Comparison of ENCODE assay signal across 19 mouse cellular contexts in the genomic region with DNA sequence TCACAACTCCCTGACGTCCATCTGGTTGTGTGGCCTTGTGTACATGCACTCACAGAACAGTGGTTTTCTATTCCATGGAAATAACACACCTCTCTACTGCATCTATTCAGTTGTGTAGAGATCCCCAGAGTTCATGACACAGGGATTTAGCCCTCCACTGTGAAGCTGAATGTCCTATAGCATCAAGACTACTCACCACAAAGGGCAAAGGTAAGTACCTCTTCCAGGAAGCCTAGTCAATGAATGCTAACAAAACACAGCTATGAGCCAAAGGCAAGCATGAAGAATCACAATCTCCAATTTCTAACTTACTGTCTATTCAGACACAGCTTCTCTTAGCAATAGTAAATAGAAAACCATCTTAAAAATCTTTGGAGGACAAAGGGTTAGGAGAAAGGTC. TPM values are rescaled to one million over a fixed set of nuclear protein-coding genes. Genes with fewer than 3 reads are reported as not detected.
DNase-seq lines count a peak whose midpoint lies in the region; ATAC-seq and TF ChIP-seq lines count a peak whose summit lies in the region.
"Had no signal": no experiment of that assay in that cellular context is flagged by ENCODE, and none has a peak within 500 bp of the region (broad histone marks: within the 10 kb centered on the region; RNA-seq: fewer than 3 reads in every experiment).

No protein-coding gene starts in this region.

- H3K9me3 ChIP-seq in kidney, embryonic 14.5 days (ENCODE audit: control insufficient read depth, low read length) = no peaks in the 10 kb centered on the region
- H3K9me3 ChIP-seq in liver, embryonic 16.5 days (replicated peaks; ENCODE audit: control insufficient read depth, low read length) = no peaks in the 10 kb centered on the region
- no peaks in the 10 kb centered on the region for H3K9me3 ChIP-seq in liver, embryonic 11.5 days (ENCODE audit: control insufficient read depth, low read length)
- H3K9me3 ChIP-seq: embryonic facial prominence, embryonic 12.5 days; forebrain, embryonic 15.5 days; heart, embryonic 15.5 days had no signal

- peaks cover 35% of the 10 kb centered on the region for H3K4me1 ChIP-seq in kidney, adult 2 months (ENCODE audit: control insufficient read depth, insufficient read depth, low read length)
- H3K4me1 ChIP-seq in kidney, embryonic 14.5 days (ENCODE audit: control insufficient read depth, insufficient read depth, low read length) = no peaks in the 10 kb centered on the region
- H3K4me1 ChIP-seq in liver, embryonic 16.5 days (ENCODE audit: control insufficient read depth, low read depth, low read length) = no peaks in the 10 kb centered on the region; the same call in none of the 2 replicates
- no peaks in the 10 kb centered on the region for H3K4me1 ChIP-seq in liver, embryonic 11.5 days (replicated peaks; ENCODE audit: control insufficient read depth, insufficient read depth, low read length)
- H3K4me1 ChIP-seq: embryonic facial prominence, embryonic 12.5 days; forebrain, embryonic 15.5 days; heart, embryonic 15.5 days had no signal

- H3K4me2 ChIP-seq in kidney, embryonic 14.5 days (replicated peaks; ENCODE audit: low read depth, low read length) = no peak overlapping the region
- no peak overlapping the region for H3K4me2 ChIP-seq in liver, embryonic 16.5 days (ENCODE audit: low read depth, low read length)
- H3K4me2 ChIP-seq in liver, embryonic 11.5 days = no peak overlapping the region
- H3K4me2 ChIP-seq: embryonic facial prominence, embryonic 12.5 days; forebrain, embryonic 15.5 days; heart, embryonic 11.5 days; heart, embryonic 15.5 days had no signal

- no peak overlapping the region for H3K4me3 ChIP-seq in kidney, adult 2 months (ENCODE audit: insufficient read depth, low read depth, low read length)
- H3K4me3 ChIP-seq in kidney, embryonic 14.5 days (ENCODE audit: low read length) = no peak overlapping the region
- H3K4me3 ChIP-seq in liver, embryonic 16.5 days (ENCODE audit: low read depth, low read length) = no peak overlapping the region
- no peak overlapping the region for H3K4me3 ChIP-seq in liver, embryonic 11.5 days (ENCODE audit: low read depth, low read length)
- H3K4me3 ChIP-seq: embryonic facial prominence, embryonic 12.5 days; forebrain, embryonic 15.5 days; heart, adult 2 months; heart, embryonic 15.5 days had no signal

- H3K36me3 ChIP-seq in kidney, adult 2 months (ENCODE audit: control insufficient read depth, insufficient read depth, low read length) = no peaks in the 10 kb centered on the region; the same call in 1 of the 2 replicates
- no peaks in the 10 kb centered on the region for H3K36me3 ChIP-seq in kidney, embryonic 14.5 days (ENCODE audit: control insufficient read depth, insufficient read depth, low read length)
- no peaks in the 10 kb centered on the region for H3K36me3 ChIP-seq in liver, embryonic 16.5 days (ENCODE audit: control insufficient read depth, insufficient read depth)
- H3K36me3 ChIP-seq in liver, embryonic 11.5 days (ENCODE audit: control insufficient read depth, insufficient read depth, low read length) = no peaks in the 10 kb centered on the region
- H3K36me3 ChIP-seq: embryonic facial prominence, embryonic 12.5 days; forebrain, embryonic 15.5 days; heart, embryonic 15.5 days had no signal

- H3K27ac ChIP-seq in kidney, adult 2 months (ENCODE audit: insufficient read depth, low read depth, low read length) = peak overlapping the region; percentile 31; the same call in 1 of the 2 replicates
- H3K27ac ChIP-seq in kidney, embryonic 14.5 days (ENCODE audit: low read depth, low read length) = no peak overlapping the region
- no peak overlapping the region for H3K27ac ChIP-seq in liver, embryonic 16.5 days (ENCODE audit: low read length)
- no peak overlapping the region for H3K27ac ChIP-seq in liver, embryonic 11.5 days (ENCODE audit: low read depth, low read length)
- H3K27ac ChIP-seq: embryonic facial prominence, embryonic 12.5 days; forebrain, embryonic 15.5 days; heart, embryonic 15.5 days had no signal

- 48% methylated on average over 1 of the region's 1 CpGs for WGBS in kidney, adult 2 months
- WGBS in kidney, embryonic 14.5 days = 80% methylated on average over 1 of the region's 1 CpGs
- 39% methylated on average over 1 of the region's 1 CpGs for WGBS in liver, embryonic 16.5 days (ENCODE audit: insufficient replicate concordance)
- WGBS in liver, embryonic 11.5 days = 64% methylated on average over 1 of the region's 1 CpGs

- TF ChIP-seq POLR2A in kidney, adult 2 months (IDR thresholded peaks at IDR 0.05; ENCODE audit: low read depth, low read length) = no peak

- peak; percentile 89 for DNase-seq in kidney, adult 2 months
- no peak for DNase-seq in kidney, adult 18-20 months
- DNase-seq in kidney, postnatal 14 days = peak; percentile 35
- DNase-seq in liver, embryonic 11.5 days (ENCODE audit: low spot score) = no peak
- DNase-seq: adrenal gland, postnatal 14 days; cerebellum, adult 11-12 months; cerebellum, adult 9-10 months; cerebellum, postnatal 25 days; gastrocnemius, postnatal 14 days had no signal

- no peaks in the 10 kb centered on the region for H3K27me3 ChIP-seq in kidney, adult 2 months (replicated peaks; ENCODE audit: control insufficient read depth, insufficient read depth, low read length)
- no peaks in the 10 kb centered on the region for H3K27me3 ChIP-seq in kidney, embryonic 14.5 days (ENCODE audit: control insufficient read depth, insufficient read depth, low read length)
- no peaks in the 10 kb centered on the region for H3K27me3 ChIP-seq in liver, embryonic 16.5 days (ENCODE audit: control insufficient read depth, insufficient read depth, low read depth, low read length)
- no peaks in the 10 kb centered on the region for H3K27me3 ChIP-seq in liver, embryonic 11.5 days (replicated peaks; ENCODE audit: control insufficient read depth, insufficient read depth, low read length)
- H3K27me3 ChIP-seq: CH12.LX; embryonic facial prominence, embryonic 12.5 days; forebrain, embryonic 15.5 days; heart, embryonic 15.5 days; Patski had no signal

- H3K9ac ChIP-seq in kidney, embryonic 14.5 days (ENCODE audit: low read depth, low read length) = no peak overlapping the region
- no peak overlapping the region for H3K9ac ChIP-seq in liver, embryonic 16.5 days (ENCODE audit: low read depth, low read length)
- no peak overlapping the region for H3K9ac ChIP-seq in liver, embryonic 11.5 days (ENCODE audit: low read depth, low read length)
- H3K9ac ChIP-seq: embryonic facial prominence, embryonic 12.5 days; forebrain, embryonic 15.5 days; heart, embryonic 15.5 days had no signal

- no peak for TF ChIP-seq CTCF in kidney, adult 2 months (conservative IDR thresholded peaks at IDR 0.05; ENCODE audit: insufficient read depth, insufficient read length, low read depth, low read length)

- ATAC-seq in kidney, embryonic 14.5 days (ENCODE audit: low FRiP score, low TSS enrichment) = no peak
- peak; percentile 71 for ATAC-seq in liver, embryonic 16.5 days (ENCODE audit: low read depth)
- ATAC-seq in liver, embryonic 11.5 days (replicated peaks; ENCODE audit: low FRiP score) = no peak
- ATAC-seq: activated CD4-positive, CD25-positive, alpha-beta regulatory T cell, adult 4 months; forebrain, embryonic 15.5 days; Patski had no signal

RNA-seq across cellular contexts. Expression of a gene that starts 25.1 kb away (rescaled TPM):
- 16.9 and 18.7 TPM in 2 replicates for polyA plus RNA-seq in kidney, adult 2 months (2012; rRNA removed)
- polyA plus RNA-seq in kidney, embryonic 14.5 days (2014; fragmentation: Nextera tagmentation; extraction: Ambion mirVana) = 7.0 and 10.2 TPM in 2 replicates
- polyA plus RNA-seq in liver, embryonic 16.5 days (2015; fragmentation: Nextera tagmentation; extraction: Ambion mirVana) = 2.5 and 3.2 TPM in 2 replicates
- polyA plus RNA-seq in liver, embryonic 11.5 days (2014; fragmentation: Nextera tagmentation; extraction: Ambion mirVana) = 4.9 and 5.5 TPM in 2 replicates

RNA-seq across cellular contexts. Expression of a gene that starts 32.8 kb away (rescaled TPM):
- polyA plus RNA-seq in kidney, adult 2 months (2012; rRNA removed) = 8.4 and 10.1 TPM in 2 replicates
- polyA plus RNA-seq in kidney, embryonic 14.5 days (2014; fragmentation: Nextera tagmentation; extraction: Ambion mirVana) = 1.1 and 1.9 TPM in 2 replicates
- polyA plus RNA-seq in liver, embryonic 16.5 days (2015; fragmentation: Nextera tagmentation; extraction: Ambion mirVana) = 0.52 and 0.65 TPM in 2 replicates
- 1.0 and 1.3 TPM in 2 replicates for polyA plus RNA-seq in liver, embryonic 11.5 days (2014; fragmentation: Nextera tagmentation; extraction: Ambion mirVana)

Comparison
In these comparisons a context has a peak if more than half of its experiments do, and no peak if none do; other contexts are left out.
1. DNase-seq: peak in kidney, adult 2 months (single experiment) and kidney, postnatal 14 days (single experiment); none in kidney, adult 18-20 months (single experiment) and liver, embryonic 11.5 days (single experiment).